Mouse (Mus musculus) stomach, embryonic 14.5 days (tissue): Measurements from ENCODE around the gene Ctnna2. TPM values are rescaled to one million over a fixed set of nuclear protein-coding genes. Genes with fewer than 3 reads are reported as not detected.

Source experiments
- ATAC-seq: fragments of 200-750 bp; cut with Nextera tagmentation; 2 replicates; pipeline ENCODE4 v1.8.0; 2017; ENCODE audit warnings: low read depth, moderate TSS enrichment; ENCODE audit not compliant: insufficient number of reproducible peaks, insufficient read depth, low FRiP score
- H3K27ac ChIP-seq: fragments of 300-500 bp; sonication (generic); 2 replicates; pipeline ENCODE4 v1.5.1; 2014; ENCODE audit warnings: mild to moderate bottlenecking, low read length, moderate library complexity, mixed read lengths
- H3K27me3 ChIP-seq: fragments of 300-500 bp; sonication (generic); 2 replicates; pipeline ENCODE4 v1.6.1; 2014; ENCODE audit warnings: low read length, control low read depth, mixed read lengths; ENCODE audit not compliant: control insufficient read depth, insufficient read depth
- H3K36me3 ChIP-seq: fragments of 300-500 bp; sonication (generic); 2 replicates; pipeline ENCODE4 v1.6.1; 2014; ENCODE audit warnings: mild to moderate bottlenecking, control low read depth, low read length, moderate library complexity, mixed read lengths; ENCODE audit not compliant: control insufficient read depth, insufficient read depth
- H3K4me1 ChIP-seq: fragments of 300-500 bp; sonication (generic); 2 replicates; pipeline ENCODE4 v1.6.1; 2014; ENCODE audit warnings: low read length, control low read depth, mixed read lengths; ENCODE audit not compliant: control insufficient read depth, insufficient read depth
- H3K4me2 ChIP-seq: fragments of 300-500 bp; sonication (generic); replicated peaks from 2 replicates; pipeline ENCODE4 v1.6.1; 2014; ENCODE audit warnings: low read depth, low read length, control low read depth
- H3K4me3 ChIP-seq: fragments of 300-500 bp; sonication (generic); 2 replicates; pipeline ENCODE4 v1.5.1; 2014; ENCODE audit warnings: low read depth, low read length, control low read depth
- H3K9ac ChIP-seq: fragments of 300-500 bp; sonication (generic); replicated peaks from 2 replicates; pipeline ENCODE4 v1.6.1; 2014; ENCODE audit warnings: low read depth, mild to moderate bottlenecking, control low read depth, low read length, moderate library complexity, mixed read lengths
- H3K9me3 ChIP-seq: fragments of 300-500 bp; sonication (generic); 2 replicates; pipeline ENCODE4 v1.6.1; 2016; ENCODE audit warnings: low read depth, low read length, control low read depth; ENCODE audit not compliant: control insufficient read depth
- WGBS: fragments of 180-500 bp; shearing (Covaris S2); extraction: QIAGEN DNeasy Blood & Tissue Kit; methylation state at CpG from one replicate; pipeline ENCODE4 v1.1.7; 2014; 5-methylcytosine and 5-hydroxymethylcytosine counted together
- polyA plus RNA-seq: library from polyadenylated mRNA; unstranded; fragments of >200 nt; fragmentation: Nextera tagmentation; extraction: Ambion mirVana; gene quantifications from 2 replicates; pipeline ENCODE4 v1.2.1, GENCODE M21; 2014

Ctnna2 gene
- polyA plus RNA-seq, 1 experiment from 2014 or later, result 9.3 TPM

DNA sequence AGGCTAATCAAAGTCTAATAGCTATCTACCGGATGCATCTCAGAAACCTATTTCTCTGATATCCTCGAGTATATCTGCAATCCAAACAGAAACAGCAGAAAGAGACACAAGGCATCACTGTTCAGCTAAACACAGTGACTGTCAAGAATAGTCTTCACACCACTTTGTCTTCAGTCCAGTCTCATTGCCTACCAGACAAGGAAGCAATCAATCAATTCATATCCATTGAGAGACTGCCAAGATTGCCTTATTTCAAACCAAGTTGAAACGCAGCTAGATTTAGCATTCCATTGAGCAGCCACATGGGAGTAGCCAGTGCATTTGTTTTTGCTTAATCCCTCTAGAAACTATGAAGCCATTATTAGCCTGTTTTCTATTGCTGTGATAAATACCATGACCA is 196.2 kb downstream of the Ctnna2 start:
- no peak for ATAC-seq

DNA sequence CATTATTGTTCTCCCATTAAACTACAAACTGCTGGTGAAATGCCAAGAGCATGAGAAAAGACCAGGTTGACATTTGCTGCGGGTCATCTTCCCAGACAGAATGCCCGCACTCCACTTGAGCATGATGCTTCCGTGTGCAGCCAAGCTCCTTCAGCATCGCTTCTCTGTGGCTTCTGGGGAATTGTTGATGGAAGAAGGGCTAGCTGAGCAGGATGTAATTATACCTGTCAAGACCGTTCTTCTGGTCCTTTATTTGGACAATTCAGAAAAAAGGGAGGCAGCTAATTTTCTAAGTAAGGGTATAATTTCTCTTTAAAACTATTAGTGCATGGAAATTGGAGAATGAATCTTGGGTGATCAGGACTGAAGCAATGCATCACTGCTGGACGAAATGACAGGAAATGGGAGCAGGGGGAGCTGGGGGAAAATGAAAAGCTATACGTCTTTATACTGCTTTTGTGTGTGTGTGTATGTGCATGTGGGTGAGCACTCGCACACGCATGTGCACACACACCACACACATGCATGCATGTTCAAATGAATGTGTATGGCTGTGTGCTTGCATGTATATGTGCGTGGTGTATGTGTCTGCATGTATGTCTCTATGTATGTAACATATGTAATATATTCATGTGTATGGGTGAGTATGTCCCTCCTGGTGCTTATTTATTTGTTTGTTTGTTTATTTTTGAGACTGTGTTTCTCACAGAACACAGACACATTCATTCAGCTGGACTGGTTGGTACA is 211.0 kb downstream of the Ctnna2 start:
- no peaks in the 10 kb centered on the region for H3K27me3 ChIP-seq
- no peak for ATAC-seq
- H3K4me2 ChIP-seq, result no peak overlapping the region
- WGBS, result 81% methylated on average over 10 of the region's 10 CpGs
- no peak overlapping the region for H3K4me3 ChIP-seq
- H3K36me3 ChIP-seq, result no peaks in the 10 kb centered on the region
- H3K27ac ChIP-seq, result no peak overlapping the region
- H3K4me1 ChIP-seq, result no peaks in the 10 kb centered on the region
- H3K9me3 ChIP-seq, result no peaks in the 10 kb centered on the region
- no peak overlapping the region for H3K9ac ChIP-seq

More for the DNA sequence above, 196.2 kb downstream of the Ctnna2 start:
- no peaks in the 10 kb centered on the region for H3K27me3 ChIP-seq
- H3K9ac ChIP-seq, result no peak overlapping the region
- H3K36me3 ChIP-seq, result no peaks in the 10 kb centered on the region
- H3K9me3 ChIP-seq, result no peaks in the 10 kb centered on the region
- no peak overlapping the region for H3K4me3 ChIP-seq
- H3K4me1 ChIP-seq, result no peaks in the 10 kb centered on the region
- WGBS, result 62% methylated on average over 3 of the region's 3 CpGs
- H3K4me2 ChIP-seq, result no peak overlapping the region
- no peak overlapping the region for H3K27ac ChIP-seq

DNA sequence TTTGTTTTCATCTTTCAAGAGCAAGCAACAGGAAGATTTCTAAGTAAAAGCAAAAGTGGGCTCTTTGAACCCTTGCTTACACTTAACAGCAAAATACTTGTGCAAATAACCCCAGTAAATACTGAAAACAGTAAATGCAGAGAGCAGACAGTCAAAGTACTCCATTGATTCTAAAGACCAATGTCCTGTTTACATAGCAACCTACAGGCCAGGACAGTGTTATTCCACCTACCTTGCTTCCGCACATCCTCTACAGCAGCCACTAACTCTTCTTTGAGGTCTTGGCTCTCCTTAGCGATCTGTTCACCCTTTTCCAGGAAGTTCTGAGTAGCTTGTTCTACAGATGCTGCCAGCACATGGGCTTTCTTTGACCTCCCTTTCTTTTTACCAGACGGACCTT is 221.3 kb downstream of the Ctnna2 start:
- H3K4me3 ChIP-seq, result no peak overlapping the region
- no peaks in the 10 kb centered on the region for H3K36me3 ChIP-seq
- H3K9me3 ChIP-seq, result no peaks in the 10 kb centered on the region
- H3K27ac ChIP-seq, result no peak overlapping the region
- WGBS, result 78% methylated on average over 3 of the region's 3 CpGs
- H3K9ac ChIP-seq, result no peak overlapping the region
- no peaks in the 10 kb centered on the region for H3K27me3 ChIP-seq
- H3K4me1 ChIP-seq, result no peaks in the 10 kb centered on the region
- ATAC-seq, result no peak
- H3K4me2 ChIP-seq, result no peak overlapping the region

DNA sequence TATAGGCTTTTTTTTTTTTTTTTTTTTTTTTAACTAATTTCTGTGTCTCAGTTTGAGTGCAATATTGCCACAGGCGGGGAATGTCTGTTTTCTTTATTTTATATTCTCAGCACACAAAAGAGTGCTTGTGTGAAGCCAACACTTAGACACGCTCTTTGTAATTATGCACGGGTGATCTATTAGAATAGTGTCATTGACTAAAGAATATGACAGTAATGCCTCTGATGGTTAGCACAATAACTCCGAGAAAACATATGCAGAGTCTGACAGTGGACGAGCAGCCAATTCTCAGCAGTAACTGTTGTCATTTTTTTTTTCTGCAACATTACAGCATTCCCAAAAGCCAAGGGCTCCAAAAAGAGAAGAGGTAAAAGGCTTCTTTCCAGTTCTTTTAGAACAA is 234.1 kb downstream of the Ctnna2 start:
- H3K27me3 ChIP-seq, result no peaks in the 10 kb centered on the region
- H3K27ac ChIP-seq, result no peak overlapping the region
- no peaks in the 10 kb centered on the region for H3K4me1 ChIP-seq
- no peaks in the 10 kb centered on the region for H3K36me3 ChIP-seq
- no peak for ATAC-seq
- H3K4me3 ChIP-seq, result no peak overlapping the region
- 78% methylated on average over 5 of the region's 5 CpGs for WGBS
- H3K9me3 ChIP-seq, result no peaks in the 10 kb centered on the region
- no peak overlapping the region for H3K9ac ChIP-seq
- H3K4me2 ChIP-seq, result no peak overlapping the region

DNA sequence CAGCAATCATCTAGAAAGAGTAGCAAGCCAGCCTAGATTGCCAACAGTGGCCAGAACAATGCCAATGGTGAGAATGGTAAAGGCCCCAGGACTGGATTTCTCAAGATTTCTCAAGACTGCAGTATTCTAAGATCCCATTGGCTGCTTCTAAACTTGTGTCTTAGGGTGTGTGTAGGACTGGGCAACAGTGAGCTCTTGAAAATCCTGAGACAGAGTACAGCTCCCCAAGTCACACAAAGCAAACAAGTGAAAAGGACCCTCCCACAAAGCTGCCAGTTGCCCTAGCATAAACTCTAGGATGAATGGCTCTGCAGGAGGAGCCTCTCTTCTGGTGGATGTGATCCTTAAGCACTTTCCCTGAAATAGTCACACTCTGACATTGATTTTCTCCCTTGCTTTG is 235.8 kb downstream of the Ctnna2 start:
- Histone ChIP-seq H3K4me3 (no peak overlapping the region), H3K4me2 (no peak overlapping the region), H3K36me3 (no peaks in the 10 kb centered on the region), H3K27ac (no peak overlapping the region), H3K27me3 (no peaks in the 10 kb centered on the region), H3K9me3 (no peaks in the 10 kb centered on the region), H3K9ac (no peak overlapping the region), H3K4me1 (no peaks in the 10 kb centered on the region)
- no peak for ATAC-seq

DNA sequence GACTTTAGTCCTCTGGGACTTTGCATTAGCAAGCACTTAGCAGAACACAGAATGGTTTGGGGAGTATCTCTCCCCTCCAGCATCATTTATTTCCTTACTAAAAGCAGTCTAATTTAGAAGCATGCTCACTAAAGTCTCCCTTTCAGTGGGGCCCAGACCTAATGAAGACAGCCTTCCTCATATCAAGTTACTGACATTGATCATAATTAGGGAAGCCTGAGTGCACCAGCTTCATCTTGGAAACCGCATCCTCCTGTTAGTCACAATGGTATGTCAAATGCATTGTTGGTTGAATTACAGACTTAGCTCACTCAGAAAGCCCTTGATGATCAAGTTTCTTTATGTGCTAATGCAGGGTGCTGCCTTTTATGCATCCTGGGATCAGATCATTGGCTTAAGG is 236.5 kb downstream of the Ctnna2 start:
- Histone ChIP-seq H3K27me3 (no peaks in the 10 kb centered on the region), H3K9me3 (no peaks in the 10 kb centered on the region), H3K4me3 (no peak overlapping the region), H3K4me2 (no peak overlapping the region), H3K27ac (no peak overlapping the region), H3K36me3 (no peaks in the 10 kb centered on the region), H3K9ac (no peak overlapping the region), H3K4me1 (no peaks in the 10 kb centered on the region)
- no peak for ATAC-seq
- whole genome bisulfite sequencing, result 61% methylated on average over 1 of the region's 1 CpGs

DNA sequence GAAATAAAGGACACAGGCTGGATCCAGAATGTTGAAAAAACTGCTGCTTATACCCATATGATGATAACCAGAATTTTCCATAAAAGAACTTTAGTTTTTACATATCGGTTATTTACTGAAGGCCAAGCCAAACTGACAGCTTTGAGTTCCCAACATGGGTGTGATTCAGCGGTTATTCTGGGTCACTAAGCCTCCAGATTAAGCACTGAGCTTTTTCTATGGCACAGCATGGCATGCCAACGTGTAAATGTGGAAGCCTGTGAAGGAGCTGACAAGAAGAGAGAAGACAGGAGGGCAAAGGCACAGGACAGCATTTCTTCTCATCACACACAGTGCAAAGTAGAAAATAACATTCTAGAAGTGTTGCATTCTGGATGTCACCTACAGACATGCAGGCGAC is 240.9 kb downstream of the Ctnna2 start:
- H3K36me3 ChIP-seq, result no peaks in the 10 kb centered on the region
- no peak overlapping the region for H3K4me2 ChIP-seq
- no peaks in the 10 kb centered on the region for H3K27me3 ChIP-seq
- 76% methylated on average over 4 of the region's 4 CpGs for WGBS
- no peak overlapping the region for H3K4me3 ChIP-seq
- H3K4me1 ChIP-seq, result no peaks in the 10 kb centered on the region
- no peak overlapping the region for H3K9ac ChIP-seq
- no peak for ATAC-seq
- H3K9me3 ChIP-seq, result no peaks in the 10 kb centered on the region
- H3K27ac ChIP-seq, result no peak overlapping the region

DNA sequence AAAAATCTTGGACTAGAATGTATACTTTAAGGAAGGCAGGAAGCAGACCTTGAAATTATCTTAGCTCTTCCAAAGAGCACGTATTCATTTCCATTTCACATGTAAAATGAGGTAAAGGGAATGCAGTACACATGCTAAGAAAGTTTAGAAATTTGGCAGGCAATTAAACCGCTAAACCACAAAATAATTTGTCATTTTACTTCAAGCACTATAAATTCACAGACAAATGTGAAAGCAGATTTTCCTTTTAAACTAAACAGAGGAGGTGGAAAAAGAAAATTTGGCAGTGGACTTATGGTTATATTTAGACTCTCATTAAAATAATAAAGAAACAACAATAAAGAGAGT is 254.6 kb downstream of the Ctnna2 start:
- H3K9me3 ChIP-seq, result no peaks in the 10 kb centered on the region
- no peak overlapping the region for H3K27ac ChIP-seq
- 52% methylated on average over 2 of the region's 2 CpGs for WGBS
- no peak overlapping the region for H3K9ac ChIP-seq
- H3K4me1 ChIP-seq, result no peaks in the 10 kb centered on the region
- no peak overlapping the region for H3K4me3 ChIP-seq
- no peak overlapping the region for H3K4me2 ChIP-seq
- H3K36me3 ChIP-seq, result no peaks in the 10 kb centered on the region
- ATAC-seq, result no peak
- H3K27me3 ChIP-seq, result no peaks in the 10 kb centered on the region
